Mouse (Mus musculus) MEL (cell line): Measurements from ENCODE around the gene Padi1. TPM values are rescaled to one million over a fixed set of nuclear protein-coding genes. Genes with fewer than 3 reads are reported as not detected.

ENCODE experiments used
- DNase-seq: peaks from one replicate; pipeline ENCODE4 v3.0.0; 2011; ENCODE audit warnings: low read depth, low spot score
- H3K27ac ChIP-seq: 2 replicates; pipeline ENCODE4 v1.5.1; 2012; ENCODE audit warnings: low read depth, mild to moderate bottlenecking, control low read depth, low read length, moderate library complexity; ENCODE audit not compliant: control insufficient read depth
- H3K27me3 ChIP-seq, 2 experiments: fragments of 150-350 bp in 1 of 2; sonication (generic) in 1 of 2; 2 replicates each; pipeline ENCODE4 v1.6.1; 2012; ENCODE audit warnings: low read length in 2 of 2, mild to moderate bottlenecking in 2 of 2, improper control_type of control experiment in 1 of 2, moderate library complexity in 1 of 2; ENCODE audit not compliant: insufficient read depth in 2 of 2, control insufficient read depth in 1 of 2
- H3K36me3 ChIP-seq, 2 experiments: 2 replicates each; pipeline ENCODE4 v1.6.1; 2012 to 2014; ENCODE audit warnings: low read length in 2 of 2, improper control_type of control experiment in 1 of 2, inconsistent platforms in 1 of 2, mild to moderate bottlenecking in 1 of 2; ENCODE audit not compliant: insufficient read depth in 2 of 2, control insufficient read depth in 1 of 2
- H3K4me1 ChIP-seq, 2 experiments: fragments of 150-350 bp in 1 of 2; sonication (generic) in 1 of 2; 2 replicates each; pipeline ENCODE4 v1.6.1; 2012; ENCODE audit warnings: low read length in 2 of 2, improper control_type of control experiment in 1 of 2, mild to moderate bottlenecking in 1 of 2; ENCODE audit not compliant: insufficient read depth in 2 of 2, control insufficient read depth in 1 of 2
- H3K4me3 ChIP-seq, 2 experiments: fragments of 150-350 bp in 1 of 2; sonication (generic) in 1 of 2; 2 replicates each; pipeline ENCODE4 v1.5.1; 2012; ENCODE audit warnings: low read depth in 2 of 2, low read length in 2 of 2, mild to moderate bottlenecking in 2 of 2, moderate library complexity in 2 of 2, control low read depth in 1 of 2, improper control_type of control experiment in 1 of 2; ENCODE audit not compliant: control insufficient read depth in 1 of 2, insufficient read depth in 1 of 2
- H3K79me2 ChIP-seq: 2 replicates; pipeline ENCODE4 v1.6.1; 2012; ENCODE audit warnings: mild to moderate bottlenecking, low read length, moderate library complexity; ENCODE audit not compliant: control insufficient read depth, poor library complexity, insufficient read depth
- H3K9ac ChIP-seq: 2 replicates; pipeline ENCODE4 v1.6.1; 2012; ENCODE audit warnings: low read depth, mild to moderate bottlenecking, control low read depth, low read length, moderate library complexity; ENCODE audit not compliant: control insufficient read depth, poor library complexity, severe bottlenecking
- H3K9me3 ChIP-seq: fragments of 150-350 bp; sonication (generic); replicated peaks from 2 replicates; pipeline ENCODE4 v1.6.1; 2012; ENCODE audit warnings: mild to moderate bottlenecking, low read length, improper control_type of control experiment, moderate library complexity; ENCODE audit not compliant: insufficient read depth
- BHLHE40 ChIP-seq: IDR thresholded peaks from 2 replicates; pipeline ENCODE4 v1.6.1; 2012; ENCODE audit warnings: low read depth, mild to moderate bottlenecking, inconsistent platforms, low read length, improper control_type of control experiment, borderline replicate concordance
- CTCF ChIP-seq, 3 experiments: IDR thresholded peaks in 2 of 3; conservative IDR thresholded peaks in 1 of 3; 2 replicates each; pipeline ENCODE4 v1.5.1; 2011 to 2012; ENCODE audit warnings: low read length in 3 of 3, low read depth in 2 of 3, mild to moderate bottlenecking in 2 of 3, improper control_type of control experiment in 1 of 3, inconsistent platforms in 1 of 3, mixed read lengths in 1 of 3, moderate library complexity in 1 of 3; ENCODE audit not compliant: control insufficient read depth in 1 of 3, insufficient read depth in 1 of 3, poor library complexity in 1 of 3, severe bottlenecking in 1 of 3
- EP300 ChIP-seq, 2 experiments: IDR thresholded peaks; 2 replicates each; pipeline ENCODE4 v1.6.1; 2011; ENCODE audit warnings: improper control_type of control experiment in 2 of 2, low read length in 2 of 2, low read depth in 1 of 2, mild to moderate bottlenecking in 1 of 2
- GABPA ChIP-seq: IDR thresholded peaks from 2 replicates; pipeline ENCODE4 v1.6.1; 2012; ENCODE audit warnings: low read depth, mild to moderate bottlenecking, inconsistent platforms, low read length, improper control_type of control experiment, moderate library complexity
- GATA1 ChIP-seq: IDR thresholded peaks from 2 replicates; pipeline ENCODE4 v1.6.1; 2011; ENCODE audit warnings: low read depth, low read length, improper control_type of control experiment
- JUND ChIP-seq: IDR thresholded peaks from 2 replicates; pipeline ENCODE4 v1.6.1; 2011; ENCODE audit warnings: low read depth, mild to moderate bottlenecking, improper control_type of control experiment, low read length
- KAT2A ChIP-seq: conservative IDR thresholded peaks from 2 replicates; pipeline ENCODE4 v1.6.1; 2012; ENCODE audit warnings: low read depth, low read length, improper control_type of control experiment, inconsistent platforms
- MAX ChIP-seq: IDR thresholded peaks from 2 replicates; pipeline ENCODE4 v1.6.1; 2011; ENCODE audit warnings: low read length, improper control_type of control experiment
- MAZ ChIP-seq: IDR thresholded peaks from 2 replicates; pipeline ENCODE4 v1.6.1; 2012; ENCODE audit warnings: low read depth, mild to moderate bottlenecking, inconsistent platforms, low read length, improper control_type of control experiment
- MYB ChIP-seq: IDR thresholded peaks from 2 replicates; pipeline ENCODE4 v1.6.1; 2011; ENCODE audit warnings: mild to moderate bottlenecking, low read depth, low read length, improper control_type of control experiment
- MYC ChIP-seq: IDR thresholded peaks from 2 replicates; pipeline ENCODE4 v1.6.1; 2011; ENCODE audit warnings: low read depth, mild to moderate bottlenecking, low read length, improper control_type of control experiment, moderate library complexity
- NELFE ChIP-seq: IDR thresholded peaks from 2 replicates; pipeline ENCODE4 v1.6.1; 2011; ENCODE audit warnings: low read depth, low read length, improper control_type of control experiment
- NRF1 ChIP-seq: IDR thresholded peaks from 2 replicates; pipeline ENCODE4 v1.6.1; 2014; ENCODE audit warnings: low read depth, mild to moderate bottlenecking, inconsistent platforms, low read length, improper control_type of control experiment, moderate library complexity; ENCODE audit not compliant: poor library complexity, insufficient read depth, severe bottlenecking
- POLR2A ChIP-seq, 2 experiments: IDR thresholded peaks; 2 replicates each; pipeline ENCODE4 v1.6.1; 2011 to 2012; ENCODE audit warnings: low read length in 2 of 2, mild to moderate bottlenecking in 2 of 2, control low read depth in 1 of 2, improper control_type of control experiment in 1 of 2, low read depth in 1 of 2, moderate library complexity in 1 of 2; ENCODE audit not compliant: control insufficient read depth in 1 of 2, insufficient read depth in 1 of 2, poor library complexity in 1 of 2
- POLR2AphosphoS2 ChIP-seq: IDR thresholded peaks from 2 replicates; pipeline ENCODE4 v1.6.1; 2011; ENCODE audit warnings: low read length, improper control_type of control experiment
- POLR2AphosphoS5 ChIP-seq: IDR thresholded peaks from 2 replicates; pipeline ENCODE4 v1.6.1; 2012; ENCODE audit warnings: low read depth, borderline replicate concordance, mild to moderate bottlenecking, inconsistent platforms, low read length, moderate library complexity, mixed read lengths
- RAD21 ChIP-seq: IDR thresholded peaks from 2 replicates; pipeline ENCODE4 v1.6.1; 2011; ENCODE audit warnings: mild to moderate bottlenecking, low read depth, low read length, improper control_type of control experiment
- RCOR1 ChIP-seq: IDR thresholded peaks from 2 replicates; pipeline ENCODE4 v1.6.1; 2012; ENCODE audit warnings: low read depth, mild to moderate bottlenecking, inconsistent platforms, low read length, improper control_type of control experiment
- SMC3 ChIP-seq: IDR thresholded peaks from 2 replicates; pipeline ENCODE4 v1.6.1; 2011; ENCODE audit warnings: low read depth, low read length, improper control_type of control experiment
- TCF12 ChIP-seq: IDR thresholded peaks from 2 replicates; pipeline ENCODE4 v1.6.1; 2014; ENCODE audit warnings: low read depth, mild to moderate bottlenecking, inconsistent platforms, low read length, improper control_type of control experiment, moderate library complexity
- ZC3H11A ChIP-seq: IDR thresholded peaks from 2 replicates; pipeline ENCODE4 v1.6.1; 2012; ENCODE audit warnings: low read depth, mild to moderate bottlenecking, inconsistent platforms, low read length, improper control_type of control experiment
- ZMIZ1 ChIP-seq: IDR thresholded peaks from 2 replicates; pipeline ENCODE4 v1.6.1; 2012; ENCODE audit warnings: low read depth, mild to moderate bottlenecking, inconsistent platforms, low read length, improper control_type of control experiment, moderate library complexity
- ZNF384 ChIP-seq: IDR thresholded peaks from 2 replicates; pipeline ENCODE4 v1.6.1; 2012; ENCODE audit warnings: low read depth, mild to moderate bottlenecking, inconsistent platforms, low read length, improper control_type of control experiment
- polyA plus RNA-seq, 2 experiments: library from polyadenylated mRNA; stranded (reverse) in 1 of 2; unstranded in 1 of 2; fragments of >175 nt in 1 of 2; fragments of >200 nt in 1 of 2; gene quantifications; 2 replicates each; pipeline versions ENCODE4 v1.2.1 to v1.2.4; 2012; ENCODE audit warnings: low replicate concordance in 2 of 2, low read depth in 1 of 2; ENCODE audit not compliant: insufficient read length in 2 of 2, insufficient read depth in 1 of 2, missing spikeins in 1 of 2
- total RNA-seq: library from RNA; depleted of rRNA; stranded (reverse); fragments of 300-350 nt; gene quantifications from 2 replicates; pipeline ENCODE4 v1.2.3, GENCODE M21; 2012

Gene Padi1
- total and polyA plus RNA-seq, 3 experiments: 0.31 to 0.40 TPM; not detected in 1

GRCm38 (mm10) chr4:140871376-140871775 is 25.8 kb upstream of the Padi1 start:
- Histone ChIP-seq H3K79me2 (no peaks in the 10 kb centered on the region), H3K4me1 (no peaks in the 10 kb centered on the region), H3K27me3 (no peaks in the 10 kb centered on the region), H3K9ac (no peak overlapping the region), H3K27ac (no peak overlapping the region), H3K4me3 (no peak overlapping the region), H3K9me3 (no peaks in the 10 kb centered on the region), H3K36me3 (no peaks in the 10 kb centered on the region)
- no peak for DNase-seq
- TF ChIP-seq MAZ: no peak
- TF ChIP-seq EP300 (IDR thresholded peaks at IDR 0.05; ENCODE audit: low read depth in 1 of 2, low read length in 2 of 2): no peak
- TF ChIP-seq ZC3H11A: no peak
- TF ChIP-seq RAD21: no peak

DNA sequence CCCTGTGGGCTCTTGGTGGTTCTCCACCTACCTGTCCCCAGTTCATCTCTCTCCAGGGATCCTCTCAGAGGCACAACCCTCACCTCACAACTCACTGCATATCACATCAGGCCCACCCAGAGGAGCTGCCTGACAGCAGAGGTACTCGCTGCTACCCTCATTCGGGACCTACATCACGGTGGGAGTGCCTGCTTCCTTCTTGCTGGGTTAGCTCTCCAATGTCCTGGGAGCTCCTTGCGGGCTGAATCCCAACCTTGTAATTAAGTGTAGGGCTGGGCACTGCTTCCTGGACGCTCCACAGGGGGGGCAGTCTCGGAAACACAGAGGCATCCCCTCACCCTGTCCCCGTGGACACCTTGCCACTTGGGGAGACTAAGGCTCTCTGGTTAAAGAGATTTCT is 25.3 kb upstream of the Padi1 start:
- no peak for DNase-seq
- H3K36me3 ChIP-seq: no peaks in the 10 kb centered on the region
- H3K79me2 ChIP-seq: no peaks in the 10 kb centered on the region

GRCm38 (mm10) chr4:140869945-140870344 is 24.4 kb upstream of the Padi1 start:
- H3K9ac ChIP-seq: no peak overlapping the region
- no peak overlapping the region for H3K27ac ChIP-seq
- no peaks in the 10 kb centered on the region for H3K79me2 ChIP-seq
- DNase-seq: no peak
- 0 out of 4 replicates have a peak, but pooled peaks cover 0 to 1% of the 10 kb centered on the region in 2 experiments for H3K27me3 ChIP-seq
- H3K9me3 ChIP-seq: no peaks in the 10 kb centered on the region
- no peaks in the 10 kb centered on the region for H3K4me1 ChIP-seq
- H3K4me3 ChIP-seq: no peak overlapping the region
- TF ChIP-seq POLR2AphosphoS2 (no peak), POLR2AphosphoS5 (no peak), GATA1 (no peak)
- TF ChIP-seq, all 39 proteins: peak for 0
- H3K36me3 ChIP-seq: no peaks in the 10 kb centered on the region

More for the DNA sequence above, 25.3 kb upstream of the Padi1 start:
- Histone ChIP-seq H3K9me3 (no peaks in the 10 kb centered on the region), H3K4me1 (no peaks in the 10 kb centered on the region), H3K27ac (no peak overlapping the region), H3K27me3 (0 out of 4 replicates have a peak, but pooled peaks cover 0 to 1% of the 10 kb centered on the region in 2 experiments), H3K4me3 (no peak overlapping the region), H3K9ac (no peak overlapping the region)
- no peak for TF ChIP-seq JUND
- TF ChIP-seq KAT2A: no peak
- no peak for TF ChIP-seq POLR2A (IDR thresholded peaks at IDR 0.05; ENCODE audit: control insufficient read depth in 1 of 2, insufficient read depth in 1 of 2, low read depth in 1 of 2, low read length in 2 of 2, poor library complexity in 1 of 2)
- TF ChIP-seq SMC3: no peak
- no peak for TF ChIP-seq ZC3H11A
- TF ChIP-seq ZMIZ1: no peak
- no peak for TF ChIP-seq NRF1
- no peak for TF ChIP-seq RCOR1
- no peak for TF ChIP-seq TCF12
- no peak for TF ChIP-seq MAX
- TF ChIP-seq GABPA: no peak
- TF ChIP-seq MYC: no peak
- TF ChIP-seq MYB: no peak
- TF ChIP-seq ZNF384: no peak
- TF ChIP-seq MAZ: no peak
- TF ChIP-seq POLR2AphosphoS2: no peak
- no peak for TF ChIP-seq NELFE
- no peak for TF ChIP-seq CTCF (IDR thresholded peaks at IDR 0.05 in 2 of 3, conservative IDR thresholded peaks at IDR 0.05 in 1 of 3; ENCODE audit: control insufficient read depth in 1 of 3, insufficient read depth in 1 of 3, low read depth in 2 of 3, low read length in 3 of 3, poor library complexity in 1 of 3, severe bottlenecking in 1 of 3)
- TF ChIP-seq BHLHE40: no peak
